In the genomic region with DNA sequence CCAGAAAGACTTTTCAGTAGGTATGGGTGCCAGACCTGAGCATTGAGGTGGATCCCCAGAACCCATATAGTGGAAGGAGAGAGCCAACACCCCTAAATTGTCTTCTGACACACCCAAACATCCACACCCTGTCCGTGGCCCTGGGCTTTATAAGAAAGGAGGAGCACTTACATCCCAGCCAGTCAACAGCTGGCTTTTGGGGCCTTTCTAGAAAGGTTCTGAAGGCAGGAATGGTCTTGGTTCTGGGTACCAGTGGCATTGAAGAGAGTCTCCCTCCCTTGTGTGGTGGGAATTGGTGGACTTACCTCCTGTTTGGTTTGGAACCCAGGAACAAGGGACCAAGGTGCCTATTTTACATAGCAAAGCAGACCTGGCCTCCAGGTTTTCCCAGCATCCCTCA, we compare ENCODE assay signal across 25 mouse cellular contexts. TPM values are rescaled to one million over a fixed set of nuclear protein-coding genes. Genes with fewer than 3 reads are reported as not detected.
DNase-seq lines count a peak whose midpoint lies in the region; ATAC-seq lines count a peak whose summit lies in the region.
"Had no signal": no experiment of that assay in that cellular context is flagged by ENCODE, and none has a peak within 500 bp of the region (broad histone marks: within the 10 kb centered on the region; RNA-seq: fewer than 3 reads in every experiment).

No protein-coding gene starts in this region.

- no peak for ATAC-seq in heart, embryonic 11.5 days (replicated peaks; ENCODE audit: insufficient number of reproducible peaks, low FRiP score, low TSS enrichment)
- no peak for ATAC-seq in midbrain, embryonic 11.5 days (ENCODE audit: low FRiP score)
- ATAC-seq in midbrain, embryonic 15.5 days (replicated peaks), result no peak
- ATAC-seq: forebrain, embryonic 14.5 days; forebrain, embryonic 16.5 days had no signal

- no peak overlapping the region for H3K4me2 ChIP-seq in heart, embryonic 11.5 days
- no peak overlapping the region for H3K4me2 ChIP-seq in midbrain, embryonic 11.5 days
- H3K4me2 ChIP-seq in midbrain, embryonic 15.5 days, result no peak overlapping the region
- H3K4me2 ChIP-seq: embryonic facial prominence, embryonic 13.5 days; embryonic facial prominence, embryonic 15.5 days had no signal

- H3K36me3 ChIP-seq in heart, embryonic 11.5 days (ENCODE audit: control insufficient read depth, insufficient read depth, low read length), result no peaks in the 10 kb centered on the region
- no peaks in the 10 kb centered on the region for H3K36me3 ChIP-seq in midbrain, embryonic 11.5 days (ENCODE audit: control insufficient read depth, insufficient read depth, low read length)
- no peaks in the 10 kb centered on the region for H3K36me3 ChIP-seq in midbrain, embryonic 15.5 days (replicated peaks)
- H3K36me3 ChIP-seq: forebrain, embryonic 10.5 days had no signal

- no peaks in the 10 kb centered on the region for H3K9me3 ChIP-seq in heart, embryonic 11.5 days (replicated peaks; ENCODE audit: control insufficient read depth, low read length)
- no peaks in the 10 kb centered on the region for H3K9me3 ChIP-seq in midbrain, embryonic 11.5 days (ENCODE audit: control insufficient read depth, low read length)
- H3K9me3 ChIP-seq in midbrain, embryonic 15.5 days, result no peaks in the 10 kb centered on the region
- H3K9me3 ChIP-seq: embryonic facial prominence, embryonic 13.5 days; embryonic facial prominence, embryonic 15.5 days; forebrain, embryonic 10.5 days had no signal

- 0 out of 2 replicates have a peak, but pooled peaks cover 7% of the 10 kb centered on the region for H3K4me1 ChIP-seq in heart, embryonic 11.5 days (ENCODE audit: control insufficient read depth, insufficient read depth, low read length)
- no peaks in the 10 kb centered on the region for H3K4me1 ChIP-seq in midbrain, embryonic 11.5 days (ENCODE audit: control insufficient read depth, insufficient read depth, low read length)
- H3K4me1 ChIP-seq in midbrain, embryonic 15.5 days, result no peaks in the 10 kb centered on the region
- H3K4me1 ChIP-seq: embryonic facial prominence, embryonic 13.5 days; embryonic facial prominence, embryonic 15.5 days; forebrain, embryonic 10.5 days had no signal

- no peak overlapping the region for H3K27ac ChIP-seq in heart, embryonic 11.5 days (ENCODE audit: low read depth, low read length)
- H3K27ac ChIP-seq in midbrain, embryonic 11.5 days (ENCODE audit: low read depth, low read length), result no peak overlapping the region
- no peak overlapping the region for H3K27ac ChIP-seq in midbrain, embryonic 15.5 days
- H3K27ac ChIP-seq: embryonic facial prominence, embryonic 13.5 days; embryonic facial prominence, embryonic 15.5 days; forebrain, embryonic 10.5 days had no signal

- DNase-seq in heart, adult 11 months, result peak; percentile 82
- DNase-seq in midbrain, embryonic 11.5 days (ENCODE audit: low spot score, missing footprints), result peak; percentile 44
- peak; percentile 9 for DNase-seq in urinary bladder, adult 2 months (ENCODE audit: low spot score)
- no peak for DNase-seq in urinary bladder, postnatal 36 days (ENCODE audit: low spot score in 2 of 2)
- DNase-seq: adrenal gland, adult 2 months; adrenal gland, postnatal 10 days; adrenal gland, postnatal 25 days; cerebellum, adult 11 months; cerebellum, adult 18-20 months; cerebellum, adult 8-10 months; cerebellum, adult 9-11 months; cerebellum, postnatal 14 days; cerebellum, postnatal 36 days; embryo, embryonic 11 days had no signal

- H3K4me3 ChIP-seq in heart, embryonic 11.5 days (ENCODE audit: low read depth, low read length), result no peak overlapping the region
- no peak overlapping the region for H3K4me3 ChIP-seq in midbrain, embryonic 11.5 days (ENCODE audit: low read depth, low read length)
- no peak overlapping the region for H3K4me3 ChIP-seq in midbrain, embryonic 15.5 days
- H3K4me3 ChIP-seq: embryonic facial prominence, embryonic 13.5 days; embryonic facial prominence, embryonic 15.5 days; erythroblast, embryonic 14.5 days; forebrain, embryonic 10.5 days had no signal

- no peak overlapping the region for H3K9ac ChIP-seq in heart, embryonic 11.5 days (ENCODE audit: low read depth, low read length)
- no peak overlapping the region for H3K9ac ChIP-seq in midbrain, embryonic 11.5 days (ENCODE audit: low read length)
- H3K9ac ChIP-seq in midbrain, embryonic 15.5 days, result no peak overlapping the region
- H3K9ac ChIP-seq: embryonic facial prominence, embryonic 13.5 days; embryonic facial prominence, embryonic 15.5 days had no signal

- 80% methylated on average over 1 of the region's 1 CpGs for WGBS in heart, embryonic 11.5 days (ENCODE audit: insufficient replicate concordance)
- 75% methylated on average over 1 of the region's 1 CpGs for WGBS in midbrain, embryonic 11.5 days
- WGBS in midbrain, embryonic 15.5 days, result 65% methylated on average over 1 of the region's 1 CpGs

- H3K27me3 ChIP-seq in heart, embryonic 11.5 days (ENCODE audit: control insufficient read depth, insufficient read depth, low read length), result no peaks in the 10 kb centered on the region
- no peaks in the 10 kb centered on the region for H3K27me3 ChIP-seq in midbrain, embryonic 11.5 days (ENCODE audit: control insufficient read depth, insufficient read depth, low read length)
- H3K27me3 ChIP-seq in midbrain, embryonic 15.5 days (replicated peaks), result no peaks in the 10 kb centered on the region
- H3K27me3 ChIP-seq: embryonic facial prominence, embryonic 13.5 days; embryonic facial prominence, embryonic 15.5 days had no signal

RNA-seq across cellular contexts. Expression of gene 4930402F06Rik, which starts 9.6 kb away (rescaled TPM):
- polyA plus RNA-seq in heart, embryonic 11.5 days (2014; fragmentation: Nextera tagmentation; extraction: Ambion mirVana), result not detected in 2 replicates
- polyA plus RNA-seq in midbrain, embryonic 11.5 days (2014; fragmentation: Nextera tagmentation; extraction: Ambion mirVana), result not detected in 2 replicates
- not detected in 2 replicates for polyA plus RNA-seq in midbrain, embryonic 15.5 days (2015; fragmentation: Nextera tagmentation; extraction: Ambion mirVana)
- polyA plus RNA-seq in urinary bladder, adult 2 months (2012; rRNA removed), result not detected in 2 replicates
- polyA plus RNA-seq: adrenal gland, adult 2 months; brain, embryonic 14.5 days; C2C12; embryonic facial prominence, embryonic 11.5 days; embryonic facial prominence, embryonic 13.5 days; embryonic facial prominence, embryonic 15.5 days; erythroblast, embryonic 14.5 days; forebrain, embryonic 10.5 days; forebrain, embryonic 14.5 days; forebrain, embryonic 16.5 days had no signal

RNA-seq across cellular contexts. Expression of gene 4930568D16Rik, which starts 39.1 kb away (rescaled TPM):
- polyA plus RNA-seq in heart, embryonic 11.5 days (2014; fragmentation: Nextera tagmentation; extraction: Ambion mirVana), result not detected in 2 replicates
- polyA plus RNA-seq in midbrain, embryonic 11.5 days (2014; fragmentation: Nextera tagmentation; extraction: Ambion mirVana), result not detected in 2 replicates
- not detected in 2 replicates for polyA plus RNA-seq in midbrain, embryonic 15.5 days (2015; fragmentation: Nextera tagmentation; extraction: Ambion mirVana)
- polyA plus RNA-seq in urinary bladder, adult 2 months (2012; rRNA removed), result not detected in 2 replicates
- polyA plus RNA-seq: adrenal gland, adult 2 months; brain, embryonic 14.5 days; C2C12; embryonic facial prominence, embryonic 11.5 days; embryonic facial prominence, embryonic 13.5 days; embryonic facial prominence, embryonic 15.5 days; erythroblast, embryonic 14.5 days; forebrain, embryonic 10.5 days; forebrain, embryonic 14.5 days; forebrain, embryonic 16.5 days had no signal

RNA-seq across cellular contexts. Expression of gene Ggta1, which starts 56.4 kb away (rescaled TPM):
- polyA plus RNA-seq in heart, embryonic 11.5 days (2014; fragmentation: Nextera tagmentation; extraction: Ambion mirVana), result 38.1 and 42.1 TPM in 2 replicates
- polyA plus RNA-seq in midbrain, embryonic 11.5 days (2014; fragmentation: Nextera tagmentation; extraction: Ambion mirVana), result 6.3 TPM in 2 replicates
- polyA plus RNA-seq in midbrain, embryonic 15.5 days (2015; fragmentation: Nextera tagmentation; extraction: Ambion mirVana), result 6.3 and 6.6 TPM in 2 replicates
- 16.5 and 17.1 TPM in 2 replicates for polyA plus RNA-seq in urinary bladder, adult 2 months (2012; rRNA removed)

Comparison
In these comparisons a context has a peak if more than half of its experiments do, and no peak if none do; other contexts are left out.
1. DNase-seq: peak in heart, adult 11 months (single experiment), midbrain, embryonic 11.5 days (single experiment) and urinary bladder, adult 2 months (single experiment); none in urinary bladder, postnatal 36 days (0 of 2).